Mouse (Mus musculus) forebrain, embryonic 14.5 days (tissue): ENCODE measurements around the gene Lcat. TPM values are rescaled to one million over a fixed set of nuclear protein-coding genes. Genes with fewer than 3 reads are reported as not detected.

Experiments used
- ATAC-seq: fragments of 200-750 bp; cut with Nextera tagmentation; 2 replicates; pipeline ENCODE4 v1.8.0; 2017; ENCODE audit warnings: mild to moderate bottlenecking, moderate library complexity
- DNase-seq: peaks from one replicate; pipeline ENCODE4 v3.0.0-alpha.2; 2015; ENCODE audit warnings: low spot score
- H3K27ac ChIP-seq: fragments of 300-500 bp; sonication (generic); 2 replicates; pipeline ENCODE4 v1.5.1; 2014; ENCODE audit warnings: low read depth, mild to moderate bottlenecking, control low read depth, low read length, moderate library complexity
- H3K27me3 ChIP-seq: fragments of 300-500 bp; sonication (generic); replicated peaks from 2 replicates; pipeline ENCODE4 v1.6.1; 2014; ENCODE audit warnings: low read length, control low read depth, mixed read lengths; ENCODE audit not compliant: control insufficient read depth, insufficient read depth
- H3K36me3 ChIP-seq: fragments of 300-500 bp; sonication (generic); 2 replicates; pipeline ENCODE4 v1.6.1; 2014; ENCODE audit warnings: low read length, control low read depth; ENCODE audit not compliant: control insufficient read depth, insufficient read depth
- H3K4me1 ChIP-seq: fragments of 300-500 bp; sonication (generic); 2 replicates; pipeline ENCODE4 v1.6.1; 2014; ENCODE audit warnings: antibody characterized with exemption, low read length, control low read depth; ENCODE audit not compliant: control insufficient read depth, insufficient read depth
- H3K4me2 ChIP-seq: fragments of 300-500 bp; sonication (generic); 2 replicates; pipeline ENCODE4 v1.6.1; 2014; ENCODE audit warnings: mild to moderate bottlenecking, control low read depth, low read length
- H3K4me3 ChIP-seq: fragments of 300-500 bp; sonication (generic); 2 replicates; pipeline ENCODE4 v1.5.1; 2014; ENCODE audit warnings: low read depth, low read length, control low read depth
- H3K9ac ChIP-seq: fragments of 300-500 bp; sonication (generic); 2 replicates; pipeline ENCODE4 v1.6.1; 2014; ENCODE audit warnings: mild to moderate bottlenecking, low read length, control low read depth, moderate library complexity
- H3K9me3 ChIP-seq: fragments of 300-500 bp; sonication (generic); replicated peaks from 2 replicates; pipeline ENCODE4 v1.6.1; 2016; ENCODE audit warnings: low read length, control low read depth, mixed read lengths; ENCODE audit not compliant: control insufficient read depth
- WGBS: fragments of 180-500 bp; shearing (Covaris S2); extraction: QIAGEN DNeasy Blood & Tissue Kit; methylation state at CpG from one replicate; pipeline ENCODE4 v1.1.7; 2014; 5-methylcytosine and 5-hydroxymethylcytosine counted together
- polyA plus RNA-seq: library from polyadenylated mRNA; unstranded; fragments of >200 nt; fragmentation: Nextera tagmentation; extraction: Ambion mirVana; gene quantifications from 2 replicates; pipeline ENCODE4 v1.2.1, GENCODE M21; 2014

Lcat gene
- polyA plus RNA-seq, 1 experiment from 2014 or later = 0.17 TPM

DNA sequence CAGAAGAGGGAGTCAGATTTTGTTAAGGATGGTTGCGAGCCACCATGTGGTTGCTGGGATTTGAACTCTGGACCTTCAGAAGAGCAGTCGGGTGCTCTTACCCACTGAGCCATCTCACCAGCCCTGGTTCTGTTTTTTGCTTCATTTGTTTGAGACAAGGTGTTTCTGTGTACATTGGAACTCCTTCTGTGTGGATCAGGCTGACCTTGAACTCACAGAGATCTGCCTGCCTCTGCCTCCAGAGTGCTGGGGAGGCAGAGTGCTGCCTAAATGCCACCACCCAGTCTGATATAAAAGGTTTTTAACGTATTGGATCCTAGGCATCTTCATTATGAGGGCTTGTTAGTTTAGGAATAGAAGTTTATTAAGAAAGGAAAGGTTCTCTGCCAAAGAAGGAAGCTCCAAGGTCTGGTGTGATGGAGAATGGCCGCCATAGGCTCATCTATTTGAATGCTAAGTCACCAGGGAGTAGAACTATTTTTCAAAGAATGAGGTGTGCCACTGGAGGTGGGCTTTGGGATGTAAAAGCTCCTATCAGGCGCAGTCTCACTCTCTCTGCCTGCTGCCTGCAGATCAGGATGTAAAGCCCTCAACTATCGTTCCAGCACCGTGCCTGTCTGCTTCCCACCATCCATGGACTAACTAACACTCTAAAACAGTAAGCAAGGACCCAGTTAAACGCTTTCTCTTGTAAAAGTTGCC lies 28.0 kb upstream of the Lcat start:
- Histone ChIP-seq H3K36me3 (no peaks in the 10 kb centered on the region), H3K4me3 (no peak overlapping the region)
- no peak for ATAC-seq

DNA sequence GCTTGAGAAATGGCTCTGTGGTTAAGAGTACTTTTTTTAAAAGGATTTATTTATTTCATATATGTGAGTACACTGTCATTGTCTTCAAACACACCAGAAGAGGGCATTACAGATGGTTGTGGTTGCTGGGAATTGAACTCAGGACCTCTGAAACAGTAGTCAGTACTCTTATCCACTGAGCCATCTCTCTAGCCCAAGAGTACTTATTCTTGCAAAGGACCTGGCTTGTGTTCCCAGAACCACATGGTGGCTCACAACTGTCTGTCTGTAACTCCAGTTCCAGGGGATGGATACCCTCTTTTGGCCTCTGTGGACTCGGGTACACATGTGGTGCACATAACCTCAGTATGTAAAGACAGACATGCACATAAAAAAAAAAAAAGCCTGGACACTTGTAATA lies 26.2 kb upstream of the Lcat start:
- Histone ChIP-seq H3K36me3 (no peaks in the 10 kb centered on the region), H3K27me3 (peaks cover 12% of the 10 kb centered on the region), H3K4me1 (no peaks in the 10 kb centered on the region), H3K9me3 (no peaks in the 10 kb centered on the region), H3K4me3 (no peak overlapping the region), H3K4me2 (no peak overlapping the region), H3K9ac (no peak overlapping the region), H3K27ac (no peak overlapping the region)
- DNase-seq (no peak), ATAC-seq (no peak)
- 89% methylated on average over 1 of the region's 1 CpGs for WGBS

More for the DNA sequence above, 28.0 kb upstream of the Lcat start:
- Histone ChIP-seq H3K9ac (no peak overlapping the region), H3K27me3 (peaks cover 8% of the 10 kb centered on the region), H3K4me2 (no peak overlapping the region), H3K27ac (no peak overlapping the region), H3K4me1 (no peaks in the 10 kb centered on the region), H3K9me3 (no peaks in the 10 kb centered on the region)
- no peak for DNase-seq
- 73% methylated on average over 8 of the region's 8 CpGs for WGBS

DNA sequence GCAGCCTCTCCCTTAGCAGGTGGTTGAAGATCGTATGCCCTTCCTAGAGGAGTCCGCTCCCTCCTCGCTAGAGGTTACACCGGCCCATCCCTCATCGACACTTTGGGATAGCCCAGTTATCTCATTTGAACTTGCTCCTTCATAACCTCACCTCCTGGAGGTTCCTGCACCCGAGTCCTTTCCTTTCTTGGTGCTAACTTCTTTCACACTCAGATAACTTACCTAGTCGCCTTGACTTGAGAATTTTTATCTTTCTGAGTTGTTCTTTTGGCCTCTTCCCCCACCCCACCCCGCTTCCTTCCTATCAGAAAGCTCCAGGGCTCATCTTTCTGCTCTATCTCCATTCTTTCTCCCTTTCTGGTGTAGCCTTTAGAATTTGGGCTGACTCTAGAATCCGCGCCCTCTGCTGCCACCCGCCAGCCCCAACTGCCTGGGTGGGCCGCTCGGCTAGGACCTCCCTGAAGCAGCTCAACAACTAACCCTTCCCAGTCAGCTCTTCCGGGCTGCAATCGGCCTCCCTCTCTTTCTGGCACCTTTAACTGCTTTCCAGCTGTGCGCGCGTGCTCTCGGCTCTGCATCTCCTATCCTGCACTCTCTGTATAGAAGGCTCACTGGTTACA lies 23.6 kb upstream of the Lcat start:
- 8% methylated on average over 19 of the region's 19 CpGs for WGBS
- Histone ChIP-seq H3K4me2 (no peak overlapping the region; the same call in 1 of the 2 replicates), H3K4me1 (no peaks in the 10 kb centered on the region), H3K9ac (no peak overlapping the region), H3K27me3 (peaks cover 12% of the 10 kb centered on the region), H3K4me3 (no peak overlapping the region), H3K27ac (no peak overlapping the region), H3K9me3 (no peaks in the 10 kb centered on the region), H3K36me3 (no peaks in the 10 kb centered on the region)
- DNase-seq = no peak
- no peak for ATAC-seq

DNA sequence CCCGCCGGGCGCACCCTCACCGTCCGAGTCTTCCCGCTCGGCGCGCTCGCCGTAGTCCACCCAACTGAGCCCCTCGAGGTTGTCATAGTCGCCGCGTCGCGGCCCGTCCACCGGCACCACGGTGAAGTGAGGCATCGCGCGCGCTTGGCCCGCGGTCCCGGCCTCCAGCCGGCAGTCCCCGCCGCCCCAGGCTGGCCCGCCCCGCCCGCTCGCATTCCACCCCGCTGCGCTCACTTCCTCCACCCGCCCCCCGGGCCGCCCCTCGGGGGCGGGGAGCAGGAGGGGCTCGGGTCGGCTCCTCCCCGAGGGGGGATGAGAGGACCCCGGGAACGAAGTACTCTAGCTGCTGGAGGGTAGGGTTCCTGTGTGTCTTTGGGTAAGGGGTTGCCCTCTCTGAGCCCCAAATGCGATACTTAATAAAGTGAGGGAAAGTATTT lies 22.7 kb upstream of the Lcat start, which contains the start of gene Slc12a4:
Slc12a4 (minus strand) TSS at position 193 of the 437 bp plus-strand sequence.
- H3K27ac ChIP-seq = no peak within 1 kb of the TSS
- no peaks in the 10 kb centered on the region for H3K36me3 ChIP-seq
- WGBS = under 1% methylated on average over 47 of the region's 47 CpGs
- peaks cover 12% of the 10 kb centered on the region for H3K27me3 ChIP-seq
- H3K9me3 ChIP-seq = no peaks in the 10 kb centered on the region
- peak within 1 kb of the TSS; percentile 63 for H3K4me2 ChIP-seq
- DNase-seq (peak; percentile 70), ATAC-seq (peak; percentile 90)
- peak within 1 kb of the TSS; percentile 55 for H3K9ac ChIP-seq
- no peaks in the 10 kb centered on the region for H3K4me1 ChIP-seq
- H3K4me3 ChIP-seq = peak within 1 kb of the TSS; percentile 44

DNA sequence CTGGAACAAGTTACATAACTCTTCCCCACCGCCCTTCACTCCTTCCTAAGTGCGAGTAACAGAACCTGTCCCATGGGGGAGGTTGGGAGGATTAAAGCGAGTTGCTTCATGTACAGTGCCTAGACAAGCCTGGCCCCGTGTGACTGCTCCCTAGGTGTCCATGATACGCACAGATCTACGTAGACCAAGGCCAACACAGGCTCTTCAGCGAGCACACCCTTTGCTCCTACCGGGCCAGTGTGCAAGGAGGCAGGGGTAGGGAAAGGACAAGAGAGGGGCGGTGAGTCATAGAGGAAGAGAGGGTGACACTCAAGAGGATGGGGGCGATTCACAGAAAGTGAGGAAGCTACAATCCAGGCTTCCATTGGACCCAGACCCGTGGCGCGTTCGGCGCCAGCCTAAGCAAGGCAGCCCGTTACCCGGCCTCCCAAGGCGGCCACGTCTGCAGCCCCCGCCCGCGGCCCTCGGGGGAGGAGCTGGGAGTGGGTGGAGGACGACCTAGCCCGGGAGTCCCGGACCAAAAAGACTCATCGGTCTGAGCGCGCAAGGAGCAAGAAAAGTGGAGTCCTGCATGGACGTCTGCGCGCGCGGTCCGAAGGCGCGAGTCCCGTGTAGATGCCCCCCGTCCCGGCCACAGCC lies 22.2 kb upstream of the Lcat start:
- Histone ChIP-seq H3K4me2 (peak overlapping the region; percentile 63), H3K27me3 (peaks cover 12% of the 10 kb centered on the region), H3K4me1 (no peaks in the 10 kb centered on the region), H3K36me3 (no peaks in the 10 kb centered on the region), H3K9me3 (no peaks in the 10 kb centered on the region), H3K9ac (peak overlapping the region; percentile 55), H3K27ac (no peak overlapping the region), H3K4me3 (peak overlapping the region; percentile 44)
- WGBS = 3% methylated on average over 39 of the region's 40 CpGs
- ATAC-seq (peak; percentile 82), DNase-seq (peak; percentile 16)

DNA sequence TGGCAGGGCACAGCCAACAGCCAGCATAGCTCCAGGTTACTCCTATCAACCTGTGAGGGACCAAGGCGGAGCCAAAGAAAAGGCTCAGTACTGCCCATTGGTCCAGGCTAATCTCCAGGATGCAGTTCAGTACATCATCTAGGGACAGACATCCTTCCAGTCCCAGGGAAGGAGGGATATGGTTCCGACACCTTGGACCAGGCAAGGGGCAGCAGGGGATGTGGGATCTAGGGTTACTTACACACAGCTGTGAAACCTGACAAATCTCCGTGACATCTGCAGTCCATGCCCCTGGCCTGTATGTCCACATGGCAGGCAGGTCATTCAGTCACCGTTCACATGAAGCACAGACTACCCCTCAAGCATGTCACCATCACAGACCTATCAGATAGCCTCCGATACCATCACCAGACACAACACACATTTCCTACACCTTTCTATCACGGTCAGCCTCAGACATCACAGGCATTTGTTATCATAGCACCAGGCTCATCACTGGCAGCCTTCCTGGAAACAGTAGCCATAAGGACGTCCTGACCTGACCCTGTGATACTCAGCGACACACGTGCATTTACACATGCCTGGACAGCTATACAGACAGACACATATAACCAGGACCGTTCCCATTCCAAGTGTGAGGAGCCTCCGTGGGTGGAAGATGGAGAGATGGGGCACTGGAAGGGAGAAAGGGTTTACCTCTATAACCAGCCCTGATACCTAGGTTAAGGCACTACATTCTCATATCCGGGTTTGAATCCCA lies 21.5 kb upstream of the Lcat start:
- ATAC-seq (no peak), DNase-seq (no peak)
- H3K27me3 ChIP-seq = peaks cover 12% of the 10 kb centered on the region
- no peaks in the 10 kb centered on the region for H3K36me3 ChIP-seq
- no peak overlapping the region for H3K27ac ChIP-seq
- H3K4me1 ChIP-seq = no peaks in the 10 kb centered on the region
- H3K4me3 ChIP-seq = no peak overlapping the region; the same call in 1 of the 2 replicates
- 72% methylated on average over 12 of the region's 12 CpGs for WGBS
- no peak overlapping the region for H3K9ac ChIP-seq
- H3K4me2 ChIP-seq = peak overlapping the region; percentile 63
- no peaks in the 10 kb centered on the region for H3K9me3 ChIP-seq

DNA sequence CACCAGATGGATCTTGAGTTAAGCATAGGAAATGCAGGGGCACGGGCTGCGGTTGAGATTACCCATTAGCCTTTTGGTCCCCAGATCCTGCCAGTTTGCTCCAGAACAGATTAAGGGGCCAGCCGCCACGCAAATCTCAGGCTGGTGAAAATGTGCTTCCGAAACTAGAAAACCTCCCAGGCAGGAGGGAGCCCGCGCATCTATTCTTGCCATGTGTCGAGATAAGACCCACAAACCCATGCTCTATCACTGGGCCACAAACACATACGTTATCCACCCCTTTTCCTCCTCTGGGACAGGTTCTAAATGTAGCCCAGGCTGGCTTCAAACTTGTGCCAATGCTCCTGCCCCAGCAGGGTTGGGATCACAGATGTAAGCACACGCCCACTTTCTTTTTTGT lies 18.4 kb upstream of the Lcat start:
- Histone ChIP-seq H3K9ac (no peak overlapping the region), H3K4me1 (no peaks in the 10 kb centered on the region), H3K27ac (no peak overlapping the region), H3K36me3 (no peaks in the 10 kb centered on the region), H3K4me3 (no peak overlapping the region), H3K9me3 (no peaks in the 10 kb centered on the region), H3K27me3 (peaks cover 6% of the 10 kb centered on the region; the same call in 1 of the 2 replicates), H3K4me2 (no peak overlapping the region)
- 90% methylated on average over 10 of the region's 10 CpGs for WGBS
- DNase-seq (no peak), ATAC-seq (no peak)

DNA sequence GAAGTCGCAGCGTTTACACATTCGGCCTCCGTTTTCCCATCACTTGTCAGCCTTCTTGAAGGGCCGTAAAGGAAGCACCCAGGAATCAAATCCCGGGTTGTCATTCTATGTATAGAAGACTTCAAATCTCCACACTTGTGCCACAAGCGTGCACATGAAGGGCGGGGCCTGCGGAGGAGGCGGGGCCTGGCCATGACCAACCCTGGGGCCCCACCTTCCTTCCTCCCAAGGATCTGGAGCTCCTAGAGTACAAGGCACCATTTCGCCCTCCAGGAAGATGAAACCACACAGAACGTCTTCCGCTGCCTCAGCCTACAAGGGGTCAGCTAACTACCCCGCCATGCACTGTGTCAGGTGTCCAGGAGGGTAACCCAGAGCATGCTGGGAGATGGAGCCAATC lies 17.9 kb upstream of the Lcat start:
- Histone ChIP-seq H3K27ac (no peak overlapping the region), H3K27me3 (peaks cover 4% of the 10 kb centered on the region; the same call in 1 of the 2 replicates), H3K9me3 (no peaks in the 10 kb centered on the region), H3K4me3 (no peak overlapping the region), H3K36me3 (no peaks in the 10 kb centered on the region), H3K4me1 (no peaks in the 10 kb centered on the region), H3K9ac (no peak overlapping the region), H3K4me2 (no peak overlapping the region)
- no peak for ATAC-seq
- no peak for DNase-seq
- WGBS = 76% methylated on average over 14 of the region's 14 CpGs
